Mouse (Mus musculus): ENCODE measurements around the gene Commd3.

DNA sequence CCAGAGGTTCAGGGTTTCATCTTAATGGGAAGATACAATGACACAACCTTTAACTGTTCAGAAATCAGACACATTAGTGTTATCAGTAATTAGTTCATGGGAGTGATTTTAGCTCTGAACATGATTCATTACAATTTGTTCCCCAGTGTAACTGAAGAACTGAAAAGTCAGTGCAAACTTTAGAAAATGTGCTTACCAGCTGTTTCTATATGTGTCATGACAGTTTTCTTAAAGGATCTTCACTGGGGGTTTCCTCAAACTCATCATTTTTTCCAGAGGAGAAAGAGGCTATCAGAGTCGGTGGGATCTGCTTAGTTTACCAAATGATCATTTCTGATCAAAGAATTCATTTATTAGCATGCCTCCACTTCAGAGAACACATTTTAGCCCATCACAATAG is 20.4 kb downstream of the Commd3 start:
- no peak for TF ChIP-seq CTCF (IDR thresholded peaks at IDR 0.05; ENCODE audit: low read depth)
- TF ChIP-seq EP300 (IDR thresholded peaks at IDR 0.05; ENCODE audit: low read depth), result no peak
